Mouse (Mus musculus): ENCODE data around the gene Gdf9. TPM values are rescaled to one million over a fixed set of nuclear protein-coding genes. Genes with fewer than 3 reads are reported as not detected.

Gene Gdf9
- total RNA-seq, 2 experiments from 2014 or later, result 0.89 to 1.1 TPM

- H3K27ac ChIP-seq, result no peak overlapping the region
- no peak overlapping the region for H3K4me3 ChIP-seq
- intact Hi-C loops (cut with DNase I), result no loop called here
- no peak for DNase-seq (ENCODE audit: extremely low spot score in 1 of 2, low spot score in 2 of 2)
- no peak for TF ChIP-seq CTCF (IDR thresholded peaks at IDR 0.05)
These were observed 2.7 kb upstream of the Gdf9 start for GRCm38 (mm10) chr11:53427993-53428715.

- no peak for DNase-seq (ENCODE audit: extremely low spot score in 1 of 2, low spot score in 2 of 2)
- Histone ChIP-seq H3K27ac (no peak overlapping the region), H3K4me3 (no peak overlapping the region)
- TF ChIP-seq CTCF (IDR thresholded peaks at IDR 0.05), result no peak
- intact Hi-C loops (cut with DNase I), result no loop called here
These were observed 2.1 kb upstream of the Gdf9 start for GRCm38 (mm10) chr11:53428716-53429057.

- no peak for DNase-seq (ENCODE audit: extremely low spot score in 1 of 2, low spot score in 2 of 2)
- Histone ChIP-seq H3K4me3 (peak overlapping the region; percentile 74), H3K27ac (no peak overlapping the region)
- TF ChIP-seq CTCF (IDR thresholded peaks at IDR 0.05), result no peak
- intact Hi-C loops (cut with DNase I), result no loop called here
These were observed 1.6 kb upstream of the Gdf9 start for GRCm38 (mm10) chr11:53429182-53429581.

- TF ChIP-seq CTCF (IDR thresholded peaks at IDR 0.05), result no peak
- DNase-seq (ENCODE audit: extremely low spot score in 1 of 2, low spot score in 2 of 2), result no peak
- intact Hi-C loops (cut with DNase I), result loop anchor here (2.0 kb wide), 1 partner anchor 129 kb away; the partner anchor contains the start of gene Hspa4
- H3K27ac ChIP-seq, result peak overlapping the region; percentile 94
- H3K4me3 ChIP-seq, result peak overlapping the region; percentile 74
These were observed 538 bp upstream of the Gdf9 start for GRCm38 (mm10) chr11:53430300-53430669.

- Histone ChIP-seq H3K27ac (peak overlapping the region; percentile 94), H3K4me3 (peak overlapping the region; percentile 74)
- no peak; the same call in 1 of the 2 replicates for TF ChIP-seq CTCF (IDR thresholded peaks at IDR 0.05)
- intact Hi-C loops (cut with DNase I), result loop anchor here (2.0 kb wide), 1 partner anchor 131 kb away; the partner anchor contains the start of gene Hspa4
- no peak for DNase-seq (ENCODE audit: extremely low spot score in 1 of 2, low spot score in 2 of 2)
These were observed 679 bp downstream of the Gdf9 start for GRCm38 (mm10) chr11:53431347-53432056.

- no peak for DNase-seq (ENCODE audit: extremely low spot score in 1 of 2, low spot score in 2 of 2)
- no peak for TF ChIP-seq CTCF (IDR thresholded peaks at IDR 0.05)
- intact Hi-C loops (cut with DNase I), result no loop called here
- H3K27ac ChIP-seq, result no peak overlapping the region
- H3K4me3 ChIP-seq, result no peak overlapping the region
These were observed 2.2 kb downstream of the Gdf9 start for GRCm38 (mm10) chr11:53433057-53433456.

- no peak for TF ChIP-seq CTCF (IDR thresholded peaks at IDR 0.05)
- DNase-seq (ENCODE audit: extremely low spot score in 1 of 2, low spot score in 2 of 2), result no peak
- intact Hi-C loops (cut with DNase I), result no loop called here
- H3K27ac ChIP-seq, result no peak overlapping the region
- H3K4me3 ChIP-seq, result no peak overlapping the region
These were observed 4.7 kb downstream of the Gdf9 start for GRCm38 (mm10) chr11:53435504-53435903.

- Histone ChIP-seq H3K4me3 (no peak overlapping the region), H3K27ac (no peak overlapping the region)
- no peak for TF ChIP-seq CTCF (IDR thresholded peaks at IDR 0.05)
- no peak for DNase-seq (ENCODE audit: extremely low spot score in 1 of 2, low spot score in 2 of 2)
- intact Hi-C loops (cut with DNase I), result no loop called here
These were observed 5.5 kb downstream of the Gdf9 start for GRCm38 (mm10) chr11:53436338-53436737.

- no peak for DNase-seq (ENCODE audit: extremely low spot score in 1 of 2, low spot score in 2 of 2)
- no peak overlapping the region for H3K27ac ChIP-seq
- intact Hi-C loops (cut with DNase I), result no loop called here
- no peak for TF ChIP-seq CTCF (IDR thresholded peaks at IDR 0.05)
- no peak overlapping the region for H3K4me3 ChIP-seq
These were observed 11.1 kb downstream of the Gdf9 start for GRCm38 (mm10) chr11:53441921-53442320.

- H3K27ac ChIP-seq, result no peak overlapping the region
- intact Hi-C loops (cut with DNase I), result no loop called here
- TF ChIP-seq CTCF (IDR thresholded peaks at IDR 0.05), result peak; percentile 65
- no peak for DNase-seq (ENCODE audit: extremely low spot score in 1 of 2, low spot score in 2 of 2)
- H3K4me3 ChIP-seq, result no peak overlapping the region
These were observed 13.0 kb downstream of the Gdf9 start for GRCm38 (mm10) chr11:53443861-53444260.

- no peak for DNase-seq (ENCODE audit: extremely low spot score in 1 of 2, low spot score in 2 of 2)
- Histone ChIP-seq H3K27ac (no peak overlapping the region), H3K4me3 (no peak overlapping the region)
- no peak for TF ChIP-seq CTCF (IDR thresholded peaks at IDR 0.05)
- intact Hi-C loops (cut with DNase I), result no loop called here
These were observed 14.7 kb downstream of the Gdf9 start for GRCm38 (mm10) chr11:53445562-53445961.

- intact Hi-C loops (cut with DNase I), result no loop called here
- no peak for DNase-seq (ENCODE audit: extremely low spot score in 1 of 2, low spot score in 2 of 2)
- Histone ChIP-seq H3K27ac (no peak overlapping the region), H3K4me3 (no peak overlapping the region)
- TF ChIP-seq CTCF (IDR thresholded peaks at IDR 0.05), result no peak
These were observed 15.4 kb downstream of the Gdf9 start for GRCm38 (mm10) chr11:53446183-53446582.
